Mouse (Mus musculus) bone marrow, adult 2 months (tissue): Measurements from ENCODE around the gene Phospho1.
A peak's percentile ranks its signal among the peaks of the same experiment; 100 is the strongest.

Source experiments
- CTCF ChIP-seq: fragments of 200-500 bp; IDR thresholded peaks from 2 replicates; pipeline ENCODE4 v1.5.1; 2011; ENCODE audit warnings: low read length, control low read depth; ENCODE audit not compliant: control insufficient read depth, insufficient read depth
- POLR2A ChIP-seq: fragments of 200-500 bp; IDR thresholded peaks from 2 replicates; pipeline ENCODE4 v1.6.1; 2011; ENCODE audit warnings: low read depth, mild to moderate bottlenecking, control low read depth, low read length, borderline replicate concordance; ENCODE audit not compliant: control insufficient read depth

DNA sequence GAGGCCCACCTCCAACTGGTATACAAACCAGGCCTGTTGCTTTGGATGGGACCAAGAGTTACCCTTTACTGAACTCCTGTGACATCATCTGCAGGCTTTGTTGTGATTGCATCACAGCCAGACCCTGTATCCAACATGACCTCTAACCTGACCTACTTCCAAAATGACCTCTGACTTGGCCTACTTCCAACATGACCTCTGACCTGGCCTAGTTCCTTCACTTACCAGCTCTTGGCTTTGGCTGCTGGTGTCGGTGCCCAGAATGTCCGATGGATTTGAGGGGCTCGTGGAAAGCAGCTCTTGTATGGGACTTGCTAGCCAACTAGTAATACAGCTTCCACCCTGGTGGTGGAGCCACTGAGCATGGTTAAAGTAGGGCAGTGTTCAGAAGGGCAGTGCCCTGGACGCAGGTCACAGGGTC, 45.5 kb upstream of the Phospho1 start:
- TF ChIP-seq CTCF (peak; percentile 43; the same call in 1 of the 2 replicates), POLR2A (no peak)
